Mouse (Mus musculus) thymus, adult 2 months (tissue): ENCODE measurements at regions not wholly inside any gene's neighbourhood (a gene's known extent, or its start where the extent isn't known, plus 50 kb on each side); places are given as distances from the start of the nearest gene placed in this dataset.

Source experiments
- CTCF ChIP-seq: fragments of 200-500 bp; IDR thresholded peaks from 2 replicates; pipeline ENCODE4 v1.5.1; 2012; ENCODE audit warnings: mild to moderate bottlenecking, control low read depth, low read length, moderate library complexity, borderline replicate concordance; ENCODE audit not compliant: control insufficient read depth, poor library complexity, insufficient read depth; ENCODE audit errors: extremely low read depth
- POLR2A ChIP-seq: fragments of 200-500 bp; IDR thresholded peaks from 2 replicates; pipeline ENCODE4 v1.6.1; 2012; ENCODE audit warnings: mild to moderate bottlenecking, low read length, control low read depth, moderate library complexity; ENCODE audit not compliant: control insufficient read depth, poor library complexity, insufficient read depth; ENCODE audit errors: extremely low read depth

DNA sequence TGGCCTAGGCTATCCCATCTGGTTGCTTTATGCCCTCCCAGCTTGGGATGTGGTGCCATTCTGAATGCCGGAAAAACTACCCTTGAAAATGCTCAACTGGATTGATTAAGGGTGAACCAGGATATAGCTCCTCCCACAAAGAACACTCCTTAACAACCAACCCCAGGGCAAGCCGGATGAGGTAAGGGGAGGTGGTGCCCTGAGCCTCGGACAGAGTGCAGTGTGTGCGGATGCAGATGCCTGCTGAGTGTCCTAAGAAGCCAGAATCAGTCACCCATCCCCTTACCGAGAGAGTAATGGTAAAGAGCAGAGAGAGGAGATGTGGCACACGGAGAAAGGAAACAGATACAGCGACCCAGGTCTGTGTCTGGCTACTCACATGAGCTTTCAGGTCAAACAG lies 141.3 kb downstream of the Foxo1 start:
- no peak for TF ChIP-seq POLR2A
- no peak for TF ChIP-seq CTCF
